Mouse (Mus musculus) myocyte (in vitro differentiated cells): ENCODE results near the gene Tmem88. TPM values are rescaled to one million over a fixed set of nuclear protein-coding genes. Genes with fewer than 3 reads are reported as not detected.

ENCODE experiments used
- H3K27me3 ChIP-seq: one replicate; pipeline ENCODE4 v1.6.1; 2011; ENCODE audit not compliant: control insufficient read depth, insufficient read depth, insufficient read length
- H3K36me3 ChIP-seq: one replicate; pipeline ENCODE4 v1.6.1; 2011; ENCODE audit not compliant: control insufficient read depth, insufficient read depth
- H3K4me2 ChIP-seq: one replicate; pipeline ENCODE4 v1.6.1; 2011; ENCODE audit warnings: low read depth, control low read depth
- H3K4me3 ChIP-seq: one replicate; pipeline ENCODE4 v1.5.1; 2011; ENCODE audit warnings: mild to moderate bottlenecking, control low read depth, moderate library complexity
- H3K79me2 ChIP-seq: one replicate; pipeline ENCODE4 v1.6.1; 2011; ENCODE audit not compliant: control insufficient read depth, insufficient read depth
- H3ac ChIP-seq: one replicate; pipeline ENCODE4 v1.6.1; 2011; ENCODE audit not compliant: control insufficient read depth, insufficient read length
- CEBPB ChIP-seq: IDR thresholded peaks from 2 replicates; pipeline ENCODE4 v1.6.1; 2011; ENCODE audit warnings: mild to moderate bottlenecking, moderate library complexity; ENCODE audit not compliant: poor library complexity, insufficient read depth, severe bottlenecking
- E2F4 ChIP-seq: IDR thresholded peaks from one replicate; pipeline ENCODE4 v1.6.1; 2011; ENCODE audit warnings: mild to moderate bottlenecking, control low read depth, moderate library complexity; ENCODE audit not compliant: insufficient read depth
- MAX ChIP-seq: IDR thresholded peaks from one replicate; pipeline ENCODE4 v1.6.1; 2011; ENCODE audit warnings: low read depth, mild to moderate bottlenecking, control low read depth
- MYOD1 ChIP-seq, 3 experiments: IDR thresholded peaks; one replicate each; pipeline ENCODE4 v1.6.1; 2011; ENCODE audit warnings: control low read depth in 2 of 3, low read depth in 2 of 3, mild to moderate bottlenecking in 2 of 3, moderate library complexity in 1 of 3; ENCODE audit not compliant: insufficient read length in 2 of 3, control insufficient read depth in 1 of 3
- MYOG ChIP-seq, 3 experiments: IDR thresholded peaks; one replicate each; pipeline ENCODE4 v1.6.1; 2011; ENCODE audit warnings: control low read depth in 2 of 3, low read depth in 2 of 3, mild to moderate bottlenecking in 2 of 3; ENCODE audit not compliant: insufficient read length in 2 of 3, control insufficient read depth in 1 of 3, insufficient read depth in 1 of 3
- POLR2A ChIP-seq: IDR thresholded peaks from one replicate; pipeline ENCODE4 v1.6.1; 2011; ENCODE audit warnings: low read depth, mild to moderate bottlenecking, control low read depth, moderate library complexity; ENCODE audit not compliant: insufficient read length
- POLR2AphosphoS2 ChIP-seq: IDR thresholded peaks from one replicate; pipeline ENCODE4 v1.6.1; 2011; ENCODE audit warnings: low read depth, control low read depth; ENCODE audit not compliant: insufficient read length
- REST ChIP-seq: IDR thresholded peaks from one replicate; pipeline ENCODE4 v1.6.1; 2011; ENCODE audit warnings: mild to moderate bottlenecking, control low read depth, moderate library complexity; ENCODE audit not compliant: insufficient read depth, insufficient read length
- SRF ChIP-seq: IDR thresholded peaks from one replicate; pipeline ENCODE4 v1.6.1; 2011; ENCODE audit warnings: low read depth; ENCODE audit not compliant: control insufficient read depth, insufficient read length
- TCF12 ChIP-seq: IDR thresholded peaks from one replicate; pipeline ENCODE4 v1.6.1; 2011; ENCODE audit warnings: mild to moderate bottlenecking, control low read depth; ENCODE audit not compliant: poor library complexity, insufficient read depth, severe bottlenecking
- TCF3 ChIP-seq: IDR thresholded peaks from one replicate; pipeline ENCODE4 v1.6.1; 2011; ENCODE audit warnings: low read depth, control low read depth; ENCODE audit not compliant: insufficient read length
- USF1 ChIP-seq: IDR thresholded peaks from one replicate; pipeline ENCODE4 v1.6.1; 2011; ENCODE audit warnings: low read depth, mild to moderate bottlenecking, control low read depth, moderate library complexity
- polyA plus RNA-seq: library from polyadenylated mRNA; unstranded; fragments of >200 nt; fragmentation: generic; extraction: Trizol; gene quantifications from one replicate; pipeline ENCODE4 v1.2.1, GENCODE M21; 2012; ENCODE audit warnings: missing spikeins

Gene Tmem88
- polyA plus RNA-seq, 1 experiment: 0.16 TPM

DNA sequence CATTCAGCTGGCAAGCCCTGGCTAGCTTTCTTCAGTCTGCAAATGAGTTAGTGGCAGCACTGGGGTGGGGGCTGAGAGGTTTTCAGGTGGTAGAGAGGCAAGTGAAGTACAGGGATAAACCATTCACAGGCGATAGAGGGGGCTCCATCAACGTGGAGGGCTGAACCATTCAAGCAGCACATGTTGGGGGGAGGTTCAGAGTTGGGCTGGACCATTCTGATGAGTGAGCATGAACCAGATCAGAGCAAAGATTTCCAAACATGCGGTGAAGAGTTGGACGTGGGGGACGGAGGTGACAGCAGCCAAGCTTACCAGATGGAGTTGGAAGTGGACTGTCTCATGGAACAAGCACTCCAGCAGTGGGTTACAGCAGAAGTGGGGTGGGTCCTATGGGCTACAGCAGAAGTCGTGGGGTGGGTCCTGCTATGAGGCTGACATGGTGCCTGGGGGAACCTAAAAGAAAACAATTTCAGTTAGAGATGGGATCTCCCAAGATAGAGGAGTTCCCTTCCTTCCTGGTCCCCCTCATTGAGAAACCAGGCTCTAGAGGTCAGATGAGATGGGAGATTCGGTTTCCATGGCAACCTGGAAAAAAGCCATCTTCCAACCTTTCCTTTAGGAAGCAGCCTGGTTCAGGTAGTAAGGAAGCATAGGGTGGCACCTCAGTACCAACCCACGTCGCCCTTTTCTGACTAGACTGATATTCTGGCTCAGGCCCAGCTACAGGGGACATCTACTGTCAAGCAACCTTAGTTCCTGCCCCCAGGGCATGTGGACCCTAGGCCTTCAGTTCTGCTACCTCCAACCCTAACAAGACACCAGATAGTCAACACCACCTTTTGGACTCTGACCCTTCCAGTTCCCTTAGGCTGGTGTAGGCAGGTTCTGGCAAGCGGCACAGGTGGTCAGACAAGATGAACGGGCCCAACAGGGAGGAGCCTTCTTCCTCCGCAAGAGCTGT, 15.5 kb upstream of the Tmem88 start, which contains the start of gene Kdm6b:
Kdm6b (minus strand) TSS at position 455 of the 961 bp plus-strand sequence.
- peaks cover 50% of the 10 kb centered on the region for H3K79me2 ChIP-seq
- H3K27me3 ChIP-seq: no peaks in the 10 kb centered on the region

DNA sequence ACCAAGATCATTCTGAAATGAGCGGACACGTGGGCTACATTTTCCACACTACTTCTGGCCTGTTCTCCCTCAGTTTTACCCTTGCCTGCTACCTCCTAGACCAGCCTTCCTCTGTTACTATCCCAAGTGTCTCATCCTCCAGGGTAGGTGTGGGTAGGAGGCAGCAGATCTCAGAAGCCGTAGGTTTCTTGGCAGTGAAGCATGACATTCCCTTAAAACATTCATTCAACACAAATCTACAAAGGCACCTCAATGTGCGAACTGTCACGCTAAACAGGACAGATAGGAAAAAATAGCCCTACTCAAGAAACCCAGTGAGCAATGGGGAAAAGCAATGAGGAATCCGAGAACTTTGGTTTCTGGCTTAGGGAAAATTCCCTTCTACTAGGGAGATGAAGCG, 14.5 kb upstream of the Tmem88 start:
- Histone ChIP-seq H3K79me2 (peaks cover 60% of the 10 kb centered on the region), H3ac (peak overlapping the region; percentile 69), H3K27me3 (no peaks in the 10 kb centered on the region), H3K4me2 (peak overlapping the region; percentile 96), H3K4me3 (peak overlapping the region; percentile 100), H3K36me3 (peaks cover 19% of the 10 kb centered on the region)
- TF ChIP-seq POLR2AphosphoS2 (peak; percentile 41), TCF12 (no peak), POLR2A (no peak), MYOG (IDR thresholded peaks at IDR 0.05; ENCODE audit: control insufficient read depth in 1 of 3, insufficient read depth in 1 of 3, insufficient read length in 2 of 3, low read depth in 2 of 3) (no peak), REST (no peak)

More for the DNA sequence above, 15.5 kb upstream of the Tmem88 start, which contains the start of gene Kdm6b:
- peak within 1 kb of the TSS; percentile 96 for H3K4me2 ChIP-seq
- TF ChIP-seq TCF3 (no peak), POLR2A (peak; percentile 48), POLR2AphosphoS2 (peak; percentile 66)
- peak within 1 kb of the TSS; percentile 100 for H3K4me3 ChIP-seq
- peak within 1 kb of the TSS; percentile 50 for H3ac ChIP-seq
- H3K36me3 ChIP-seq: peaks cover 13% of the 10 kb centered on the region

DNA sequence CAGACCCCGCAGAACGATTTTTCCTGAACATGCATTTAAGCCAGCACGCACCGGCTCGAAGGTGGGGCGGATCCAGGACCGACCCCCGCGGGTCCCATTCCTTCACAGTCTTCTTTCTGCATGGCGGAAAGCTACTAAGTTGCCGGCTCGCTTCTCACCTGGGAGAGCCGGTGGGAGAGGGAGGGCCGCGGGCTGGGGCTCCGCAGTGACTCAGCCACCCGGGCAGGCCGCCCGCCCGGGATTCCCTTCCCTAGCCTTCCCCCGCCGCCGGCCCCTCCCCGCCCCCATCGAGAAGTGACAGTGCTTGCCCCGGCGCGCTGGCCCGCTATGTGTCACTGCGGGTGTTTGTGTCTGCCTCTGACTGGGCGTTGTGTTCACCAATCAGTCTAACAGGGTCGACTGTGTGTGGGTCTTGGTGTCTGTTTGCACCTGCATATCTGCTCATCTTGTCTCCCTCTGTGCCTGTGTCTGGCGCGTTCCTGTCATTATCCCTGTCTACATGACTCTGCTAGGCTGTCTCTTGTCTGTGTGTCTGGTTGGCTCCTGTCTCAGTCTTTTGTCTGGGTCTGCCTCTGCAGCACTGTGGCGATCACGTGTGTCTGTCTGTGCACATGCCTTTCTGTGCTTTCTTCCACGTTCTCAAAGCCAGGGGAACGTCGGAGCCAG, 13.6 kb upstream of the Tmem88 start:
- H3K27me3 ChIP-seq: no peaks in the 10 kb centered on the region
- TF ChIP-seq E2F4 (no peak), MYOG (IDR thresholded peaks at IDR 0.05; ENCODE audit: control insufficient read depth in 1 of 3, insufficient read depth in 1 of 3, insufficient read length in 2 of 3, low read depth in 2 of 3) (peak in 1 of 3 experiments; percentile 1), MYOD1 (IDR thresholded peaks at IDR 0.05; ENCODE audit: control insufficient read depth in 1 of 3, insufficient read length in 2 of 3, low read depth in 2 of 3) (peak in 1 of 3 experiments; percentile 22), TCF12 (no peak), POLR2A (peak; percentile 58), CEBPB (no peak), USF1 (peak; percentile 39), TCF3 (no peak), MAX (no peak), REST (no peak), POLR2AphosphoS2 (peak; percentile 78), SRF (no peak)
- H3K79me2 ChIP-seq: peaks cover 68% of the 10 kb centered on the region
- peak overlapping the region; percentile 100 for H3K4me3 ChIP-seq
- H3K4me2 ChIP-seq: peak overlapping the region; percentile 96
- peak overlapping the region; percentile 69 for H3ac ChIP-seq
- H3K36me3 ChIP-seq: peaks cover 26% of the 10 kb centered on the region

DNA sequence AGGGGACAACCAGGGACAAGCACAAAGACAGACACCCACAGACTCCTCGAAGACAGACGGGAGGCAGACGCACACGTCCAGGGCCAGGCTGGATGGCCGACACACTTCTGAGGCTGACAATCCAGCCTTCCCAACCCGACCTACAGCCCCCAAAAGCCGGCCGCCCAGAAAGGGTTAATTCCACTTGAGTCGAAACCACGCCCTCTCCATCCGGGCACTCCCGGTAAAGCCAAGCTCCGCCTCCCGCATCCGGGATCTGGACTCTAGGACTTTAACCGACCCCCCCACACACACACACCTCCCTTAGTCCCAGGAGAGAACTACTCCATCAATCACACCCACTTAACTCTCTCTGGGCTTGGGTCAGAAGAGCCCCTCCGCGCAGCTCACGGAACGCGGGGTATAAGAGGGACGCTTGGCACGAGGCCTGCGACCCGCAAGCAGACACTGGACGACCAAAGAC, 13.1 kb upstream of the Tmem88 start:
- peak overlapping the region; percentile 96 for H3K4me2 ChIP-seq
- no peaks in the 10 kb centered on the region for H3K27me3 ChIP-seq
- TF ChIP-seq POLR2A (peak; percentile 22), MYOG (IDR thresholded peaks at IDR 0.05; ENCODE audit: control insufficient read depth in 1 of 3, insufficient read depth in 1 of 3, insufficient read length in 2 of 3, low read depth in 2 of 3) (no peak), REST (no peak), E2F4 (no peak), MAX (no peak)
- peak overlapping the region; percentile 69 for H3ac ChIP-seq
- H3K36me3 ChIP-seq: peaks cover 30% of the 10 kb centered on the region
- H3K79me2 ChIP-seq: peaks cover 68% of the 10 kb centered on the region
- peak overlapping the region; percentile 100 for H3K4me3 ChIP-seq
